Mouse (Mus musculus) hindbrain, postnatal 0 days (tissue): ENCODE data around the gene Slc22a18. TPM values are rescaled to one million over a fixed set of nuclear protein-coding genes. Genes with fewer than 3 reads are reported as not detected.

ENCODE experiments used
- ATAC-seq: fragments of 200-750 bp; cut with Nextera tagmentation; 2 replicates; pipeline ENCODE4 v1.8.0; 2017; ENCODE audit warnings: mild to moderate bottlenecking, moderate TSS enrichment, moderate library complexity
- DNase-seq: peaks from one replicate; pipeline ENCODE4 v3.0.0-alpha.2; 2015; ENCODE audit warnings: low spot score
- H3K27ac ChIP-seq: fragments of 300-500 bp; sonication (generic); 2 replicates; pipeline ENCODE4 v1.5.1; 2014; ENCODE audit warnings: mild to moderate bottlenecking
- H3K27me3 ChIP-seq: fragments of 300-500 bp; sonication (generic); 2 replicates; pipeline ENCODE4 v1.6.1; 2014; ENCODE audit warnings: low read length, mixed read lengths; ENCODE audit not compliant: insufficient read depth
- H3K36me3 ChIP-seq: fragments of 300-500 bp; sonication (generic); 2 replicates; pipeline ENCODE4 v1.6.1; 2014; ENCODE audit warnings: low read length, mixed read lengths; ENCODE audit not compliant: insufficient read depth
- H3K4me1 ChIP-seq: fragments of 300-500 bp; sonication (generic); 2 replicates; pipeline ENCODE4 v1.6.1; 2014; ENCODE audit warnings: antibody characterized with exemption, low read length, mixed read lengths; ENCODE audit not compliant: insufficient read depth
- H3K4me2 ChIP-seq: fragments of 300-500 bp; sonication (generic); 2 replicates; pipeline ENCODE4 v1.6.1; 2014; ENCODE audit warnings: low read depth, mild to moderate bottlenecking, low read length, moderate library complexity, mixed read lengths
- H3K4me3 ChIP-seq: fragments of 300-500 bp; sonication (generic); 2 replicates; pipeline ENCODE4 v1.5.1; 2014; ENCODE audit warnings: low read length
- H3K9ac ChIP-seq: fragments of 300-500 bp; sonication (generic); replicated peaks from 2 replicates; pipeline ENCODE4 v1.6.1; 2014; ENCODE audit warnings: mild to moderate bottlenecking, low read length, moderate library complexity, mixed read lengths
- H3K9me3 ChIP-seq: fragments of 300-500 bp; sonication (generic); 2 replicates; pipeline ENCODE4 v1.6.1; 2016; ENCODE audit warnings: low read length, mixed read lengths
- CTCF ChIP-seq: IDR thresholded peaks from 2 replicates; pipeline ENCODE4 v1.5.1; 2016; ENCODE audit warnings: antibody characterized with exemption, control low read depth, low read depth
- WGBS: fragments of 180-500 bp; shearing (Covaris S2); extraction: QIAGEN DNeasy Blood & Tissue Kit; methylation state at CpG from one replicate; pipeline ENCODE4 v1.1.7; 2014; 5-methylcytosine and 5-hydroxymethylcytosine counted together
- polyA plus RNA-seq: library from polyadenylated mRNA; unstranded; fragments of >200 nt; fragmentation: Nextera tagmentation; extraction: Ambion mirVana; gene quantifications from 2 replicates; pipeline ENCODE4 v1.2.1, GENCODE M21; 2015
- total RNA-seq: library from RNA; depleted of rRNA; stranded (reverse); fragments of >200 nt; gene quantifications from 2 replicates; pipeline ENCODE4 v1.2.3, GENCODE M21; 2014; rRNA removed

Slc22a18 gene
- 0.58 and 1.8 TPM in 2 replicates for total RNA-seq
- 0.90 and 1.2 TPM in 2 replicates for polyA plus RNA-seq

DNA sequence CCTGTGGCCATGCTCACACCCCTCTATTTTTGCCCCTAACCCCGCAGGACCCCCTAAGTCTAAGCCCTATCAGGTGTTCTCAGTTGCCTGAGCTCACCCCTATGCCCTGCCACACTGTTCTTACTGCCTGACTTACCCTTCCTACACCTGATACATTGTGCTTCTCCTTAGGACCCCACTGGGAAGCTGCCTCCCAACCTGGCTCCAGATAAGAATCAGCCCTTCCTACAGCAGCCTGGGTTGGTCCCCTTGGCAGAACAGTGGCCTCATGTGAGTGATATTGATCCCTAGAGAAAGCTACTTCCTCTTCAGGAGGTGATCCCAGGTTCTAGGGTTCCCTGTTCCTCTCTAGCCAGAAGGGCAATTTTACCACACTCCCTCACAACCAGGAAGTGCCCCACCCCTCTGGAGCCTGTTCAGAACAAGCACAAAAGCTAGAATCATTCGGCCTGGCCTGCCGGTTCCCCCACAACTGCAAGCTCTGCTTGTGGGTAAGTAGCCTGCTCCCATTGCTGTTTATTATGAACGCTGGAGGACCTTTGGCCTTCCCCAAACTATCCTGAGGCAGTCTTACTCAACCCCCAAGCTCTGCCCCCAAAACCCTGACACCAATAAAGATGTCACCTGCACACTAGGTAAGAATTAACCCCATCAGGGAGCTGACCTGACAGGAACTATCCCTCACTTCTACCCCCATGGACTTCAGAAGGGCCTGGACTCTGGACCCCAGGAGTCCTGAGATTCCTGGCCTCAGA, at the start of gene Slc22a18:
TSS of gene Slc22a18 (plus strand) at position 390 of the 755 bp plus-strand sequence.
- no peak within 1 kb of the TSS for H3K4me2 ChIP-seq
- 48% methylated on average over 4 of the region's 4 CpGs for WGBS
- no peak for DNase-seq
- TF ChIP-seq CTCF, result no peak
- no peaks in the 10 kb centered on the region for H3K9me3 ChIP-seq
- H3K4me3 ChIP-seq, result no peak within 1 kb of the TSS
- no peak within 1 kb of the TSS for H3K9ac ChIP-seq
- H3K27me3 ChIP-seq, result no peaks in the 10 kb centered on the region
- ATAC-seq, result no peak
- H3K4me1 ChIP-seq, result no peaks in the 10 kb centered on the region
- no peaks in the 10 kb centered on the region for H3K36me3 ChIP-seq
- no peak within 1 kb of the TSS for H3K27ac ChIP-seq

DNA sequence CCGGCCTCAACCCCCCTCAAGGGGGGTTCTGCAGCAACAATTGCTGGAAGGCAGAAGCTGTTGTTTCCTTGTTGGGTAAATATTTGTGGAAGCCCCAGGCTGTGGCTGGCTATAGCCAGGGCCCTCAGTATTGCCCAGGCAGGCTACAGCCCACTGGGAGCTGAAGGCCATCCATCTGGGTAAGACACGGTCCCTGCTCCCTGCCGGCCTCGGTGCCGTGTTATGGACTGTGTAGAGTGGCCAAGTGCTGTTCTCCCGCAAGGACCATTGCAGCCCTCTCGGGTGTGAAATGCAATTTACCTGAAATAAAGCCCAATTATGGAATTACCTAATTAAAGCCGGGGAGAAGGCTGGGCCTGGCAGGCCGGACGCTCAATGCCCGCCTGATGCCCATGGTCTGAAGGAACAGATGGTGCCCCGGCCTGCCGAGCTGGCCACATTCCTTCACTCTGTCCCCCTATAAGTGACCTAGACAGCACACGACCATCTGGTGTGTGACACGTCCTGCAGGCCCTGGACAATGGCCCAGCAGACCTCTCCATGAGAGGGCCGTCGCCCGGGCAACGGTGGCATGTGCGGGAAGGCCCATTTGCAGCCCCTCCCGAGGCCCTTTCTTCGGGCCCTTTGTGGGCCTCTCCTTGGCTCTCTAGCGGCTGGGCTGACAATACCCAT, 45.3 kb upstream of the Slc22a18 start:
- peak; percentile 86 for DNase-seq
- Histone ChIP-seq H3K4me1 (peaks cover 16% of the 10 kb centered on the region), H3K9ac (0 out of 2 replicates have a peak overlapping the region, but pooled peaks have one; percentile 17), H3K4me3 (no peak overlapping the region), H3K4me2 (no peak overlapping the region), H3K9me3 (no peaks in the 10 kb centered on the region), H3K27me3 (no peaks in the 10 kb centered on the region), H3K27ac (peak overlapping the region; percentile 58; the same call in 1 of the 2 replicates), H3K36me3 (no peaks in the 10 kb centered on the region)
- peak; percentile 91 for ATAC-seq
- 14% methylated on average over 23 of the region's 23 CpGs for WGBS
- no peak for TF ChIP-seq CTCF

DNA sequence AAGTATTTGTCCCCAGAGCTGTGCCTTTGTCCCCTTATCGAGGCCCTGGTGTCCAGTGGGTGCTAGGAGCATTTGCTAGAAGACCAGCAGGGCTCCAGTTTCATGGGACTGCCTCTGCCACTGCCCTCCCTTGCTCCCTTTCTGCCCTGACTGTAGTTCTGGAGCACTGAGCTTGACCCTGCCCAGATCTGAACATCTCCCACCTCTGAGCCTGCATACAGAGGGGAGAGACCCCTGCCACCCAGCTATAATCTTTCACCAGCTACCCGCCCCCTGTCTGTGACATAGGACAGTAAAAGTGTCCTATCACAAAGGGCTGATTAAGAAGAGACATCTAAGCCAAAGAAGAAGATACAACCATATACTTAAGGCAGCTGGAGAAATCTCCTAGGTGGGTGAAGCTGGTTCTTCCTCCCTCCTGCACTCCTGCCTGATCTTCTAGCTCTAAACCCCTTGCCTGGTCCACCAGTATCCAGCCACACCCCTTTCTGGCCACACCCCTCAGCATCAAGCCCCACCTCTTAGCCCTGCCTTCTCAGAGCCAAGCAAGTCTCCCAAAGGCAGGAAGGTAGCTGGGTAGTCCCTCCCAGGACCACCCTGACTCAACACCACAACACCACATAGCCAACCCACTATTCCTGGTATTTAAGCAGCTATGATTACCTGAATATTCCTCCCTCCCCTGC, 44.6 kb upstream of the Slc22a18 start:
- 25% methylated on average over 2 of the region's 2 CpGs for WGBS
- Histone ChIP-seq H3K4me2 (no peak overlapping the region), H3K9me3 (no peaks in the 10 kb centered on the region), H3K4me3 (no peak overlapping the region), H3K27me3 (no peaks in the 10 kb centered on the region), H3K36me3 (no peaks in the 10 kb centered on the region), H3K9ac (0 out of 2 replicates have a peak overlapping the region, but pooled peaks have one; percentile 17), H3K27ac (peak overlapping the region; percentile 58; the same call in 1 of the 2 replicates), H3K4me1 (peaks cover 18% of the 10 kb centered on the region)
- TF ChIP-seq CTCF, result no peak
- ATAC-seq, result peak; percentile 11; the same call in 1 of the 2 replicates
- DNase-seq, result no peak

DNA sequence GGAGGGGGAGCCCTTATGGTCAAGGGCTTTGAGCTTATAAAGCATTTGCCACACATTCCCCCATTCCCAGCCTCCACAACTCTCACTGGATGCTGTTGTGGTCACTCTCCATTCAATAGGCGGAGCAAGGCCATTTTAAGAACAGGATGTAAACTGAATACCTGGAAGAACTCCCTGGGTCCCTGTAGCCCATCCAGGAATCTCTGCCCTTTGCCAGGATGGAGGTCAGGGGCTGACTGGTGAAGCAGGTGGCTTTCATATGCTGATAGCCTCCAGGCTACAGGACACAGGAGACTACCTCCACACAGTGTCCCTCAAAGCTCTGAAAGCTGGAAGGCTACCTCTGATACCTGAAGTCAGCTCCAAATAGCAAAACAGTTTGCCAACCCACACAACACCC, 40.9 kb upstream of the Slc22a18 start:
- no peak for TF ChIP-seq CTCF
- WGBS, result 94% methylated on average over 1 of the region's 1 CpGs
- no peak overlapping the region for H3K9ac ChIP-seq
- no peak for ATAC-seq
- H3K4me1 ChIP-seq, result peaks cover 21% of the 10 kb centered on the region
- H3K27me3 ChIP-seq, result no peaks in the 10 kb centered on the region
- no peaks in the 10 kb centered on the region for H3K9me3 ChIP-seq
- no peak overlapping the region for H3K4me2 ChIP-seq
- DNase-seq, result no peak
- no peaks in the 10 kb centered on the region for H3K36me3 ChIP-seq
- no peak overlapping the region for H3K4me3 ChIP-seq
- no peak overlapping the region for H3K27ac ChIP-seq

DNA sequence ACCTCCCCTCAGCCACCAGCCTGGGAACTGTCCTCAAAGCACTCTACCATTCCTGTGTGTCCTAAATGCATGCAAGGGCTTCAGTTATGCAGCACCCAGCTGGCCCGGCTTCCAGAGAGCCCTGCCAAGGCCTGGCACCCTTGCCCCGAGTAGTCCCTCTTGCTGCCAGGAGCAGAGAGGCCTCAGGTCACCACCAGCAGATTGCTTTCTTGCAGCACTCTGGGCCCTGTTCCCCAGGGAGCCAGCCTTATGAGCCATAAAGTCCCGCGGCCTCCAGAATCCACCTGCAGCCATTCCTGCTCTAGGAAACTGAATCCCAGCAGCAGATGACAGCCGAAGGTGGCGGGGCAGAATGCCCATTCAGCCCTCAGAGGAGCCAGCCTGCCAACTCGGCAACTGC, 40.2 kb upstream of the Slc22a18 start:
- Histone ChIP-seq H3K9me3 (no peaks in the 10 kb centered on the region), H3K27me3 (no peaks in the 10 kb centered on the region), H3K27ac (no peak overlapping the region), H3K4me1 (peaks cover 23% of the 10 kb centered on the region), H3K36me3 (no peaks in the 10 kb centered on the region), H3K4me3 (no peak overlapping the region), H3K9ac (no peak overlapping the region), H3K4me2 (no peak overlapping the region)
- DNase-seq (peak; percentile 48), ATAC-seq (no peak)
- no peak for TF ChIP-seq CTCF
- WGBS, result 33% methylated on average over 7 of the region's 7 CpGs

DNA sequence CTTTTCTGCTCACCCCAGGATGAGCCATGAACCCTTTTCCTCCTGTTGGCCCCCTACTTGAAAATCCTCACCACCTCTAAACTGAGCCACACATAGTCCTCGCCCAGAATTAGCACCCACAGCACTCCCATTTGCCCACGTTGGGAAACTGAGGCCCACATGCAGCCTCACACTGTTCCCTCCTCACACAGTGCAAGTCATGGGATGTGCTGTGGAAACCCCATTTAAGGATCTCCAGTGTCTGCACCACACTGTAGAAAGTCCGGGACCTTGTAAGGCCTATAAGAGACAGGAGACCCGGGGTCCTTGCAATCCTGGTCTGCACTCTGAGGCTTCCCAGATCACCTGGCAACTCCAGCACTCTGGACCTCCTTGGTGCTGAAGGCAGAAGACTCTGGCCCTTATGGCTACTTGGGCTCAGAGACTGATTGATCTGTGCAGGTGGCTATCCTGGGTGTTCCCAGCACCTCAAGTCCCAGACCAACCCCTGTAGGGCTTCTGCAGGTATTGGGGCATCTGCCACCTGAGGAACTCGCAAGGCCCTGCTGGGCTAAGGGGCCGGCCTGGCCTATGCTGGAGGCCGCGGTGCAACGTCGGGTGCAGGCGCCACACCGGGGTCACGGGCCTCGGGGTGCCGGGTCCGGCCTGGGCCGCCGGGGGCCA, 36.2 kb upstream of the Slc22a18 start:
- Histone ChIP-seq H3K36me3 (no peaks in the 10 kb centered on the region), H3K9ac (peak overlapping the region; percentile 76), H3K27ac (peak overlapping the region; percentile 48; the same call in 1 of the 2 replicates), H3K27me3 (no peaks in the 10 kb centered on the region), H3K4me2 (peak overlapping the region; percentile 95), H3K9me3 (no peaks in the 10 kb centered on the region), H3K4me3 (peak overlapping the region; percentile 41), H3K4me1 (peaks cover 19% of the 10 kb centered on the region)
- no peak for DNase-seq
- no peak for TF ChIP-seq CTCF
- ATAC-seq, result peak; percentile 54
- 33% methylated on average over 12 of the region's 18 CpGs for WGBS
